Mouse (Mus musculus) ES-E14 (cell line): ENCODE data around the gene Gtf3c5.

Experiments
- HCFC1 ChIP-seq: IDR thresholded peaks from 2 replicates; pipeline ENCODE4 v1.6.1; 2012; ENCODE audit warnings: low read length, inconsistent platforms, borderline replicate concordance; ENCODE audit not compliant: insufficient read depth
- MAFK ChIP-seq: IDR thresholded peaks from 2 replicates; pipeline ENCODE4 v1.6.1; 2014; ENCODE audit warnings: mild to moderate bottlenecking, low read depth, low read length, inconsistent platforms; ENCODE audit not compliant: insufficient read depth
- ZNF384 ChIP-seq: IDR thresholded peaks from 2 replicates; pipeline ENCODE4 v1.6.1; 2012; ENCODE audit warnings: low read depth, low read length, inconsistent platforms

DNA sequence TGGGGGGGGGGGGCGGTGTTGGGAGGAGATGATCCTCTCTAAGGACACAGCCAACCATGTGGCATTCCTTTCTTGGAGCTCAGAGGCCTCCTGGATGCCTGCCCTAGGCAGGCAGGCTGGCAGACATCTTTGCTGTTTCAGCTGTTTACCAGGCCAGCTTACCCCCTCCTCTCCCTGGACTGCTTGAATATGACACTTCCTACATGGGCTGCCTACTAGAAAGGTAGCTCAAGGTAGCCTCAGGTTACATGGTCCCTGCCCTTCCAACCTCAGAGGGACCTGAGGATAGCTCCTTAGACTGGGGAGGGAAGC is 44.8 kb downstream of the Gtf3c5 start:
- no peak for TF ChIP-seq MAFK
- no peak for TF ChIP-seq HCFC1
- TF ChIP-seq ZNF384: no peak
